8 mouse cellular contexts compared by ENCODE assay signal in genomic region chr4:151861471-151861805, GRCm38 (mm10). TPM values are rescaled to one million over a fixed set of nuclear protein-coding genes. Genes with fewer than 3 reads are reported as not detected.
DNase-seq lines count a peak whose midpoint lies in the region; ATAC-seq and TF ChIP-seq lines count a peak whose summit lies in the region.

No protein-coding gene starts in this region.

- H3K27ac ChIP-seq in layer of hippocampus, adult 2 months = 0 out of 2 replicates have a peak overlapping the region, but pooled peaks have one; percentile 76
- peak overlapping the region; percentile 78 for H3K27ac ChIP-seq in bone marrow, adult 2 months (ENCODE audit: control insufficient read depth, insufficient read depth, low read depth, low read length, poor library complexity)
- peak overlapping the region; percentile 89 for H3K27ac ChIP-seq in forebrain, postnatal 0 days (ENCODE audit: low read depth, low read length)
- peak overlapping the region; percentile 86 for H3K27ac ChIP-seq in liver, postnatal 0 days (ENCODE audit: low read depth)

- H3K9ac ChIP-seq in forebrain, postnatal 0 days = peak overlapping the region; percentile 70
- peak overlapping the region; percentile 87 for H3K9ac ChIP-seq in liver, postnatal 0 days (replicated peaks)

- TF ChIP-seq EP300 in liver, postnatal 0 days (IDR thresholded peaks at IDR 0.05; ENCODE audit: low read depth) = no peak

- no peak for TF ChIP-seq CTCF in layer of hippocampus, adult 2 months (conservative IDR thresholded peaks at IDR 0.05)
- TF ChIP-seq CTCF in bone marrow, adult 2 months (IDR thresholded peaks at IDR 0.05; ENCODE audit: control insufficient read depth, insufficient read depth, low read length) = no peak
- no peak for TF ChIP-seq CTCF in forebrain, postnatal 0 days (IDR thresholded peaks at IDR 0.05; ENCODE audit: low read depth)
- TF ChIP-seq CTCF in liver, postnatal 0 days (IDR thresholded peaks at IDR 0.05; ENCODE audit: low read depth) = no peak

- TF ChIP-seq POLR2A in bone marrow, adult 2 months (IDR thresholded peaks at IDR 0.05; ENCODE audit: borderline replicate concordance, control insufficient read depth, low read depth, low read length) = no peak

- no peaks in the 10 kb centered on the region for H3K27me3 ChIP-seq in forebrain, postnatal 0 days (ENCODE audit: insufficient read depth, low read length)
- H3K27me3 ChIP-seq in liver, postnatal 0 days (ENCODE audit: insufficient read depth, low read length) = no peaks in the 10 kb centered on the region

- DNase-seq in layer of hippocampus, adult 2 months (ENCODE audit: low spot score in 2 of 2) = no peak
- no peak for DNase-seq in layer of hippocampus, adult 8-10 months (ENCODE audit: low spot score in 2 of 2)
- no peak for DNase-seq in forebrain, postnatal 0 days
- no peak for DNase-seq in liver, postnatal 0 days
- no peak for DNase-seq in adipocyte (ENCODE audit: low spot score)
- DNase-seq in MN1 (ENCODE audit: low spot score) = no peak
- no peak for DNase-seq in adrenal gland, adult 2 months

- H3K9me3 ChIP-seq in forebrain, postnatal 0 days (ENCODE audit: low read length) = no peaks in the 10 kb centered on the region
- no peaks in the 10 kb centered on the region for H3K9me3 ChIP-seq in liver, postnatal 0 days (ENCODE audit: low read length)

- peaks cover 2% of the 10 kb centered on the region; the same call in 1 of the 2 replicates for H3K4me1 ChIP-seq in bone marrow, adult 2 months (ENCODE audit: control insufficient read depth, insufficient read depth, low read length)
- no peaks in the 10 kb centered on the region for H3K4me1 ChIP-seq in forebrain, postnatal 0 days (ENCODE audit: insufficient read depth)
- peaks cover 33% of the 10 kb centered on the region for H3K4me1 ChIP-seq in liver, postnatal 0 days (ENCODE audit: insufficient read depth)

- H3K4me2 ChIP-seq in forebrain, postnatal 0 days (ENCODE audit: low read depth) = peak overlapping the region; percentile 97
- peak overlapping the region; percentile 99 for H3K4me2 ChIP-seq in liver, postnatal 0 days (ENCODE audit: low read depth, low read length)

- ATAC-seq in forebrain, postnatal 0 days = no peak
- ATAC-seq in liver, postnatal 0 days = peak; percentile 0; the same call in 1 of the 2 replicates

- 5% methylated on average over 30 of the region's 58 CpGs for WGBS in bone marrow, adult 2 months
- WGBS in forebrain, postnatal 0 days = 1% methylated on average over 29 of the region's 58 CpGs
- 2% methylated on average over 13 of the region's 58 CpGs for WGBS in liver, postnatal 0 days (ENCODE audit: insufficient replicate concordance)

- peak overlapping the region; percentile 55 for H3K4me3 ChIP-seq in layer of hippocampus, adult 2 months
- H3K4me3 ChIP-seq in bone marrow, adult 2 months (replicated peaks; ENCODE audit: control insufficient read depth, low read depth, low read length) = peak overlapping the region; percentile 93
- peak overlapping the region; percentile 88 for H3K4me3 ChIP-seq in forebrain, postnatal 0 days (ENCODE audit: low read depth, low read length)
- H3K4me3 ChIP-seq in liver, postnatal 0 days (ENCODE audit: low read depth, low read length) = peak overlapping the region; percentile 80

- no peaks in the 10 kb centered on the region for H3K36me3 ChIP-seq in forebrain, postnatal 0 days (ENCODE audit: insufficient read depth)
- H3K36me3 ChIP-seq in liver, postnatal 0 days (replicated peaks; ENCODE audit: insufficient read depth, low read length) = peaks cover 5% of the 10 kb centered on the region; the same call in 1 of the 2 replicates

RNA-seq across cellular contexts. Expression of gene Camta1, which starts 0.2 kb away (rescaled TPM):
- total RNA-seq in layer of hippocampus, adult 2 months (2021) = 100 to 1,000 TPM; 275 to 294 TPM
- total RNA-seq in layer of hippocampus, adult 8-10 months (2022) = 100 to 1,000 TPM; 236 to 299 (median 267) TPM
- polyA plus RNA-seq in bone marrow, adult 2 months (2011; ENCODE audit: insufficient read depth, insufficient read length, low replicate concordance, missing spikeins) = 26.6 and 28.3 TPM in 2 replicates
- total RNA-seq in forebrain, postnatal 0 days (2014; rRNA removed) = 87.4 and 89.6 TPM in 2 replicates
- polyA plus RNA-seq in forebrain, postnatal 0 days (2015; fragmentation: Nextera tagmentation; extraction: Ambion mirVana) = 109 and 131 TPM in 2 replicates
- 47.9 and 48.3 TPM in 2 replicates for polyA plus RNA-seq in liver, postnatal 0 days (2015; fragmentation: Nextera tagmentation; extraction: Ambion mirVana)
- total RNA-seq in adrenal gland, adult 2 months (2021) = 10 to 100 TPM; 24.0 to 35.0 TPM
- polyA plus RNA-seq in adrenal gland, adult 2 months (2012; rRNA removed) = 7.3 and 8.5 TPM in 2 replicates
